Mouse (Mus musculus): ENCODE measurements around the gene Nrsn1.
"Not testable (repeated sequence)": the region's sequence is repeated elsewhere in the genome, so short reads cannot be mapped to it uniquely, and the experiment has no call there.

Nrsn1 gene

GRCm38 (mm10) chr13:25270402-25270801 lies at the start of gene Nrsn1:
Gene Nrsn1 (minus strand): TSS chr13:25270502.
- DNase-seq, result not testable (repeated sequence)

- no peak for DNase-seq
Measured at GRCm38 (mm10) chr13:25312059-25312458, 41.8 kb upstream of the Nrsn1 start.

DNA sequence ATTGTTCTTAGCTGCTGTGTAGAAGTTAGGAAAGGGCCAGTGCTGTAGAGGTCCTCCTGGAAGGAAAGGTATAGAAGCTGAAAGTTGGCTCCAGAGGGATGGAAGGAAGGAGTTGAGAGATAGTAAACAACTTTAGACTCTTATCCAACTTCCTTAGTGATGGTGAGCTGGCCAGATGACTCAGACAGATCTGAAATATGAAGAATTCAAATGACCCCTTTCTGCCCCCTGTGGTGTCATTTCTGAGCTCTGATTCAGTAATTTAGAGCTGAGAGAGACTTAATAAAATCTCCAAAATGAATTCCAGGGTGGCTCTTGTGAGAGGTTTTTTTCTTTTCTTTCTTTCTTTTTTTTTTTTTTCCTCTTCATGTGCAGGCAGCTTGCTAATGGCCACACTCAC lies 39.8 kb upstream of the Nrsn1 start:
- no peak for DNase-seq

DNA sequence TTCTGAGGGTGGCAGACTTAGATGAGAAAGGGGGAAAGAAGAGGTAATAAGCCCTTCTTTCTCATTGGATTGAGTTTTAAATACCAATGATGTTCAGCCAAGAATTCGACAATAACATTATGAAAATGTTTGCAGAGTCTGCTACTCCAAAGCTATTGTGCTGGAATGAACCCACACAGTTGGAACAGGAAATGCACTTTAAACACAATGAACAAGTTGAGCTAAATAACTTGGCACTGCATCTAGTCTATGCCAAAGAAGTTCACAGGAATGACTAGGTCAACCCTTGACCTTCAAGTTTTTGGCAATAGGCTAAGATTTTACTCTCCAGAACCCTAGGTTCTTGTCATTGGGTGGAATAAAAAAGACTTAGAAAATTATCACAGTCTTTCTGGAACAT lies 18.4 kb upstream of the Nrsn1 start:
- no peak for DNase-seq

DNA sequence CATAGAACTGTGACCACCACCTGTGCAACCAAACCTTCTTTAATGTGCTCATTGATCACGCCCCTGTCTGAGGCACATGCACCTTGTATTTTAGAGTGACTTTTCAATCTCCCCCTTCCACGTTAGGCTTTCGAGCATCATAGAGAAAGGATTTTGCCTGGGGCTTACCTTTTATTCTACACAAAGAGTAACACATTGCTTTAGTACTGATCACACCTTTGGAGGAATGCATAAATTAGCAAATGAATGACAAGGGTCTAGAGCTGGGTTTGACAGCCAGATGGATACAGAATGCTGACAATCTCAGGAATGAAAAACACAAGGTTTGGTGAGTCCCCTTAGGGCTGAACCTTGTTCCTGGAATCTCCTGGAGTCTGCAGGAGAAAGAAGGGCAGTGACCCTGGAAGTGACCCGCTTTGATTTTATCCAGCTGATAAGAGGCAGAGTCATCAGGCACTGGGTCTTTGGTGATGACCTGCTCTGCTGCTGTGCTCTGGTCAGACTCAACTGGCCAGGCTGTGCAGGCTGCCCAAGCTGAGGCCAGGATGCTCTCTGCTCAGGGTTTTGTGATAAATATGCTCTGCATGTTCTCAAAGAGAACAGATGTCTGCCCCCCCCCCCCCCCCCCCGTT lies 4.7 kb upstream of the Nrsn1 start:
- no peak for DNase-seq

- DNase-seq, result no peak
Measured at GRCm38 (mm10) chr13:25272189-25272588, 1.9 kb upstream of the Nrsn1 start.

GRCm38 (mm10) chr13:25269569-25270268 lies 583 bp downstream of the Nrsn1 start:
- DNase-seq, result no peak

GRCm38 (mm10) chr13:25269039-25269438 lies 1.3 kb downstream of the Nrsn1 start:
- peak; percentile 75 for DNase-seq

GRCm38 (mm10) chr13:25262748-25263147 lies 7.6 kb downstream of the Nrsn1 start:
- no peak for DNase-seq

- no peak for DNase-seq
Measured at GRCm38 (mm10) chr13:25257608-25258007, 12.7 kb downstream of the Nrsn1 start.

DNA sequence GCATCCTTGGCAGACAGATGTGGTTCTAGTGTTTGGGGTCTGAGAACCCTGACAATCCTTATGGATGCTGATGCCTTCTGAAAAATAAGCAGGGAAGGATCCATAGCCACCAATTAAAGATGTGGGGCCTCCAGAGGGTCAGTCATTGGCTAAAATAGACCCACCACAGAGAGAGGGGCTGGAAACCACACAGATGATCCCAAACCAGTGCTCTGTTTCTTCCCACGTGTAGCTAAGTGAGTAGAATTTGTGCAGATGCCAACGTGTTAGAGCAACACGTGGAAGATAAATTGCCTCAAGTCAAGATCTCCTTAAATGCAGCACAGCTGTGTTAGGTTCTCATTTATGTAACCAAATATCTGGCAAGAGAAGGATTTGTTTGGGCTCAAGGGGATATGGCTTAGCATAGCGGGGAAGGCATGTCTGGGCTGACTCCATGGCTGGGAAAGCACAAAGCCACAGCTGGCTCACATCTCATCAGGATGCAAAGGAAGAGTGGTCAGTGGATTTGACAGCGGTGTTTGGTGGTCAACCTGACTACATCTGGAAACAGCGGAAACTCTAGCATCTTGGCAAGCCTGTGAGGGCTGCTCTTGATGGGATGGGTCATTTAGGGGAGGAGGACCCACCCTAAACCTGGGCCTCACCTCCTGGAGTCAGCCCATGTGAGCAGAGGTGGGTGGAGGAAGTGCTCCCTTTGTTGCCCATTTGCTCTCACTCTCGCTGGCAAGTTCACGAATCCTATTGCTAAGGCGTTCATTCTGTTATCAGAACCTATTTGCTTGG lies 15.6 kb downstream of the Nrsn1 start:
- DNase-seq, result no peak

DNA sequence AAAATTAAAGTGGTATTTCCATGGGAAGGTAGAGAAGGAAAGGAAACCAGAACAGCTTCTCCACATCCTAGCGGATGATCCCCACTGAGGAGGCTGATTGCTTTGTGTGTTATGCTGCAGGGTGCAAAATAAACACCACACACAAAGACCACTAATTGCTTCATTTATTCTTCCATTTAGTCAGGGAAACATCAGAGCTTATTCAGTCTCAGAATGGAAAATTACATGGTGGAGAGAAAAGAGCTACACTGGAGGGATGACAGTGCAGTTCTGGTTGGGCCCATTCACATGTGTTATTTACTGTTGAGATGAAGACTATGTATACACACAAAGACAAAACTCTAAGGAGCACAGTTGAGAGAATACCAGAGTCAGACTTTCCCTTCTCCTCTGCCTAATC lies 18.4 kb downstream of the Nrsn1 start:
- no peak for DNase-seq

GRCm38 (mm10) chr13:25220186-25220787 lies 50.0 kb downstream of the Nrsn1 start:
- no peak for DNase-seq

GRCm38 (mm10) chr13:25218394-25218793 lies 51.9 kb downstream of the Nrsn1 start:
- DNase-seq, result no peak

DNA sequence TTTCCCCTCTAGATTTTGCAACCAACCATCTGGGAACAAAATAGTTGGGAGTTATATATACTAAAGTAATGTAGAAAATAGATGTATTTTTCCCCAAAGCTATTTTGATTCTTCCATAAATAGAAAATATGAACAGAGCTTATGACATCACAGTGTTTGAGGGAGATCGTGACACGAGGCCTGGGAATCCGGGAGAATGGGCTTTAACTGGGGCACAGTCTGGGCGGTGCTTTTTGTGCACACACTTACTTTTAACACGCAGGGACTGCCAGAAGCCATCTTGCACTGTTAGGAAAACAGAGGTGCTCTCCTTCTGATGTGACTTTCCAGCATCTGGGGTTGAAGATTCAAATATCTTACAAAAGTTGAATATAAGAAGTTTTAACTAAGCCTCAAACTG lies 63.4 kb downstream of the Nrsn1 start:
- no peak for DNase-seq
